Mouse (Mus musculus) B cell, adult 2 months (primary cell): ENCODE data around the gene 1700034J05Rik.

ENCODE experiments used
- DNase-seq, 2 experiments: peaks; one replicate each; pipeline ENCODE4 v3.0.0; 2022

The 1700034J05Rik gene

DNA sequence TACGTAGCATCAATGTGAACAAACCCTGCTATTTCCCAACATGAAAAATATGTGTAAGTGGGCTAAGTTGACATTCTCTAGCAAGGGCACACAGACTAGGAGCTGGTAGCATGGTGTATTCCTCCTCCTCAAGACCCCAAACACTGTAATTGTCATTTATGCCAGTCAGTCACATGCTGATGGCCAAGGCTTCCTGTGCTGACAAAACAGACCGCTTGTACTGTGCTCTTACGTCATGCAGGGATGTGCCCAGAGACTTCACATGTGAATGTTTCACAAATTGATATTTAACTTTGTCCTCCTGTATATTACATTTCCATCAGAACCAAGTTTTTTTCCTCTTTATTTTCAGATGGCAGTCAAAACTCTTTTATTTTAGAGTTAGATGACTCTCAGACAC, 36.8 kb downstream of the 1700034J05Rik start:
- no peak for DNase-seq

- DNase-seq = no peak
Measured at GRCm38 (mm10) chr6:146915808-146916207, 38.4 kb downstream of the 1700034J05Rik start.

GRCm38 (mm10) chr6:146913489-146914198, 40.6 kb downstream of the 1700034J05Rik start:
- DNase-seq = no peak

GRCm38 (mm10) chr6:146912835-146913488, 41.3 kb downstream of the 1700034J05Rik start:
- DNase-seq = no peak

- DNase-seq = no peak
Measured at GRCm38 (mm10) chr6:146910801-146911200, 43.4 kb downstream of the 1700034J05Rik start.

DNA sequence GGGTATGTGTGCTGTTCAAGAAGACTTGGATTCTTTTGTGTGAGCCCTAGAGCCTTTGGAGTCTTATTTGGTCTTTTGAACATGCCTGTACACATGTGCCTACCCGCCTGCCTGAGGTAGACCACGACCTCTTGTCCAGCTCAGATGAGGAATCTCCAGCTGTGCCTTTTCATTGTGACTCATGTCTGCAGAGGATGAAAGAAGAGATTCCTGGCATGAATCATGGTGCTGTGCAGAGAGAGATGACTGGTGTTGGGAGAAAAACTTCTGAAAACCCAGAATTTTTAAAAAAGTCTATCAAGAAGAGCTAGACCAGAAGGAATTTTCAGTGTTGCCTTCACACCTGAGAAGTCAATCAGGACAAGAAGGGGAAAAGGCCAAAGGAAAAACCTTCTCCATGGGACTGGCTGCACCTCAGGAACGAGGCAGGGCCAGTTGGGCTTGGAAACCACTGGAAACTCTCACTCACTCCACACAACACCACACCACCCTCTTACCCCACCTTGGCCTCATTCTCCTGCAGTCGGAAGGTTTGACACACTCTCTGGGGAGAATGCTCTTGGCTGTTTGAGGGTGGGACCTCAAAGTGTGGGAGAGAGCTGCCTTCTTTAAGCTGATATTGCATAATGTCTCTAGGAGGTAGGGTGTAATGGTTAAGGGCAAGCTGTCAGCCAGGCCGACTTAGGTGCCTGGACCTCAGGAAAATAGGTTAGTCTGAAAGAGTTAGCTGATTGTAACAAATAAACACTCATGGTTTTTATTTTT, 44.3 kb downstream of the 1700034J05Rik start:
- no peak for DNase-seq

- no peak for DNase-seq
Measured at GRCm38 (mm10) chr6:146908801-146909200, 45.4 kb downstream of the 1700034J05Rik start.

GRCm38 (mm10) chr6:146907795-146908190, 46.4 kb downstream of the 1700034J05Rik start:
- DNase-seq = no peak

- no peak for DNase-seq
Measured at GRCm38 (mm10) chr6:146907061-146907794, 47.0 kb downstream of the 1700034J05Rik start.

GRCm38 (mm10) chr6:146906000-146906786, 48.0 kb downstream of the 1700034J05Rik start:
- DNase-seq = no peak

GRCm38 (mm10) chr6:146904707-146905106, 49.5 kb downstream of the 1700034J05Rik start:
- no peak for DNase-seq

DNA sequence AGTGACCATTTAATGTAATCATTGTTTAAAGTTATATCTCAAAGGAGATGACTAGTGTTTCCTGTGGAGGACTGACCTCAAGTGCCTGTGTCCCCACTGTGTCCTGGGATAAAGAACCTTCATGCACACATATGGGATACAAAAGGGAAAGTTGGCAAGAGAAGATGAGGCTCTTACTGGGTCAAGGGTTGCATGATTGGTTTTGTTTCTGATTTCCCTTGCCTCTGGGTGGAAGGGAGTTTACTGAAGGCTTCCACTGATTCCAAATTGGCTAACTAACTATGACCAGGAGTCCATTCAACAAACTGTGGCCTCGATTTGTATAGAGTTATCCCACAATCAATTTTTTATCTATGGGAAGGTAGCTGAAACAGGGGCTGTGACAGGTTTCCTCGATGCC, 50.6 kb downstream of the 1700034J05Rik start:
- DNase-seq = no peak

DNA sequence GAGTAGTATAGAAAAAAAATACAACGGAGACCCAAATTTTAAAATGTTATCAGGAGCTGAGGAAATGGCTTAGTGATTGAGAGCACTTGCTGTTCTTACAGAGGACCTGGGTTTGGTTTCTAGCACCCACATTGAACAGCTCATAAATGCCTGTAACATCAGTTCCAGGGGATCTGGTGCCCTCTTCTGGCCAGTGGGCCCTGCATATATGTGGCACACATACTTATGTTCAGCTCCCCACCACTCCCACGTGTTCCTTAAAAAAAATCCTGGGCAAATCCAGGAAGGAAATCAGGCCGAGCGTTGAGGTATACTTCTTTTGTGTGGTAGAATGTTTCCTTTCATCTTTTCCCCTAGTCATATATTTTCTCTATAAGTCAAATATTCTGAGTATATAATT, 52.3 kb downstream of the 1700034J05Rik start:
- DNase-seq = no peak
